Mouse (Mus musculus) neutrophil, adult 5-6 weeks (primary cell): ENCODE measurements around the gene Grrp1. TPM values are rescaled to one million over a fixed set of nuclear protein-coding genes. Genes with fewer than 3 reads are reported as not detected.

Experiments
- ATAC-seq: fragments of 151-379, 151-347 bp; 2 replicates; pipeline ENCODE4 v1.8.0; 2017; ENCODE audit warnings: mild to moderate bottlenecking, moderate TSS enrichment; ENCODE audit not compliant: insufficient number of reproducible peaks, poor library complexity, low FRiP score, severe bottlenecking; ENCODE audit errors: extremely low read depth
- total RNA-seq: library from RNA; stranded (forward); fragments of 200-1000 nt; gene quantifications from 2 replicates; pipeline ENCODE4 v1.2.3, GENCODE M21; 2017

Grrp1 gene
- total RNA-seq, 1 experiment from 2014 or later: not detected

GRCm38 (mm10) chr4:134249651-134250050 lies 4.3 kb downstream of the Grrp1 start:
- ATAC-seq: peak; percentile 19; the same call in 1 of the 2 replicates

GRCm38 (mm10) chr4:134246719-134247258 lies 7.1 kb downstream of the Grrp1 start, which contains the start of gene Gm30191:
Gene Gm30191, plus strand, starts transcription at chr4:134246935.
- ATAC-seq: no peak

DNA sequence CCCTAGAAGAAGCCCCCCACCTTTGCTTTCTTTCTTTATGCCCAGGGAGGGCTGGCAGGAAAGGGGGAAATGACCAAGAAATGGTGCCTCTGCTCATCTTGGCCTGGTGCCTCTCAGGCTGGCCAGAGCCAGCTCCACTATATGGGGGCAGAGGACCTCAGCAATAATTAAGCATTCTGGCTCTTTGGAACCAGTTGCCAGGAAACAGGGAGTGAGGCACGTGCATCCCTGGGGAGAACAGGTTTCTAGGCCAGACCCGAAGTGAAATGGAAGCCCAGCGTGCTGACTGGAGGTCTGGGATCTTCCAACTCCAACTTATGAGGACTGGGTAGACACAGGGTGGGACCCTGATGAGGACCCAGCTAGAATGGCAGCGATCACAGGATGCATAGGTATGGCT lies 7.7 kb downstream of the Grrp1 start:
- ATAC-seq: no peak

- ATAC-seq: peak; percentile 81
These were observed 8.6 kb downstream of the Grrp1 start, which contains the start of gene Zfp593 for GRCm38 (mm10) chr4:134245148-134245843. Gene Zfp593, minus strand, starts transcription at chr4:134245592.

GRCm38 (mm10) chr4:134243516-134244250 lies 10.2 kb downstream of the Grrp1 start, which contains the start of gene E130218I03Rik:
Gene E130218I03Rik, plus strand, starts transcription at chr4:134243662.
- ATAC-seq: no peak

- no peak for ATAC-seq
These were observed 15.2 kb downstream of the Grrp1 start for GRCm38 (mm10) chr4:134238686-134239085.

- ATAC-seq: no peak
These were observed 15.6 kb downstream of the Grrp1 start, which contains the start of gene Cnksr1 for GRCm38 (mm10) chr4:134238279-134238651. Gene Cnksr1, minus strand, starts transcription at chr4:134238399.

- ATAC-seq: no peak
These were observed 16.2 kb downstream of the Grrp1 start for GRCm38 (mm10) chr4:134237582-134238278.

DNA sequence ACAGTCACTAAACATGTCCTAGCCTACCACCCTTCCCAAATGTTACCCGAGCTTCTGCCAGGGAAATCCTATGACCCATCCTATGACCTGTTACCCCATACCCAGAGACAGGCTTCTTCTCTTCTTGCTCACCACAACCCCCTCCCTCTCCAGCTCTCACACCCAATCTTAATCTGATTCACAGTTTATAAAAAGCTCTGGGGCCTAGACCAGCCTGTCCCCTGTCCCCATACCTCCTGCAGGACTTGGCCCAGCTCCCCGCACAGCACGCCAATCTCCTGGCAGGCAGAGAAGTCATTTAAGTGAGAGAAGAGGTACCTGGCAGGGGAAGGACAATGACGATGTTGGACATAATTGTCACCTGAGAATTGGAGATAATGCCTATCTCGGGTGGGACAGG lies 19.0 kb downstream of the Grrp1 start:
- no peak for ATAC-seq

- ATAC-seq: no peak
These were observed 23.5 kb downstream of the Grrp1 start for GRCm38 (mm10) chr4:134230431-134230830.

- ATAC-seq: no peak
These were observed 26.7 kb downstream of the Grrp1 start, which contains the start of gene Catsper4 for GRCm38 (mm10) chr4:134227194-134227593. Gene Catsper4, minus strand, starts transcription at chr4:134227383.

DNA sequence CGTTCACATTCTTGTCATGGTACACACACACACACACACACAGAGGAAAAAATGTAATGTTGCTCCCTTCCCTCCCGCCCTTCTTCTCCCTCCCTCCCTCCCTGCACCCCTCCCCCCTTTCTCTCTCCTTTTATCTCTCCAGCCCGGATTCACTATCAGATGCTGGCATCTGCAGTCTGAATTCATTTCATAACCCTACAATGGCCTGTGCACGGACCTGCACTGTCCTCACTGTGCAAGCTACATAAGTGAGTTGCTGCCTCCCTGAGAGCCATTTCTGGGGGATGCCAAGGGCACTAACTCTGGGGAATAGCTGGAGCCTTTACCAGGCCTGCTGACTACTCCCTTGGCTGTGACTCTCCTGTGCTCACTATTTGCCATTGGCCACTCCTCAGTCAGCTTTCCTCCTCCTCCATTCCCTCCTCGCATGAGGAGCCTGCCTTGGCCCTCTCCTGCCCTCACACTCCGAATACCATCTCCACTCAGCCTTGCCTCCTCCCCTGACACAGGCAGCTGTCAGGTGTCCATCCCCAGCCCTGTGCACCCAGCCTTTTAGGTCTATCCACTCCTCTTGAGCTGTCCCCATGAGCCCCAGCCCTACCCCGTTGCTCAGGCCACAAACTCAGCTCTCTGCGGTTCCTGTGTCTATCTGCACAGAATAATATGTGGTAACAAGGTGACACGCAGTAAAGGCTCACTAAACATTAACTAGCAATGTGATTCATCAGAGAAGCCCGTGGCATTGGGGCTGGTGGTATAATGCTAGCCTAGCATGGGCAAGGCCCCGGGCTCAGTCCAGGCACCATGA lies 30.9 kb downstream of the Grrp1 start:
- no peak for ATAC-seq

- ATAC-seq: no peak
These were observed 47.3 kb downstream of the Grrp1 start for GRCm38 (mm10) chr4:134206488-134207053.

- ATAC-seq: no peak
These were observed 50.5 kb downstream of the Grrp1 start for GRCm38 (mm10) chr4:134203340-134203896.

DNA sequence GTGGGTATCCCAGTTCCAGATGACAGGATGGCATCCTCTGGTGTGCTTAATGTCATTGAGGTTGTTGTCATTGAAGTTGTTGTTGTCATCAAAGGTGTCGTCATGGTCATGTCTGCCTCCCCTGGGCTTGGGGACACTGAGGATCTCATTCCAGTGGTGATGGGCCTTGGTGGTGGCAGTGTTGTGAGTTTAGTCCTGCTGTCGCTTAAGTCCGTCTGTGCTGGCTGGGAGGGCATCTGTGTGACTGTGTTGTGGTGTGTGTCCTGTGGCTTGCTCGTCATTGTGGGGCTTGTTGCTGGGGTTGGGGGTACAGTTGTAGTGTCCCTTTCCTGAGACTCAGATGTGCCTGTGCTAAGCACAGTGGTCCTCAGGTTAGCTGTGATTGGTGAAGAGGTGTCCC lies 51.0 kb downstream of the Grrp1 start, which contains the start of gene Gm7534:
Gene Gm7534, minus strand, starts transcription at position 101 of the 400 bp plus-strand sequence.
- no peak for ATAC-seq
